Mouse (Mus musculus) C3H10T1/2 (cell line): ENCODE results near the gene Dnajc14. TPM values are rescaled to one million over a fixed set of nuclear protein-coding genes. Genes with fewer than 3 reads are reported as not detected.

ENCODE experiments used
- polyA plus RNA-seq, 2 experiments: library from polyadenylated mRNA; unstranded; fragments of >200 nt; fragmentation: generic; extraction: Trizol; gene quantifications; one replicate each; pipeline ENCODE4 v1.2.1; 2012; ENCODE audit warnings: missing spikeins in 2 of 2

Dnajc14 gene
- polyA plus RNA-seq = 10 to 100 TPM; 10.1 to 48.8 TPM

GRCm38 (mm10) chr10:128803771-128804270 lies at the start of gene Dnajc14:
Gene Dnajc14 (plus strand): TSS chr10:128804062.

GRCm38 (mm10) chr10:128790398-128791124 lies 13.3 kb upstream of the Dnajc14 start, which contains the start of gene Mmp19:
Gene Mmp19 (plus strand): TSS chr10:128790910.

GRCm38 (mm10) chr10:128804271-128805091 lies 619 bp downstream of the Dnajc14 start, which contains the start of gene Tmem198b:
Gene Tmem198b (minus strand): TSS chr10:128804370.

GRCm38 (mm10) chr10:128817033-128817432 lies 13.2 kb downstream of the Dnajc14 start, which contains the start of gene Sarnp:
Gene Sarnp (plus strand): TSS chr10:128817333.

GRCm38 (mm10) chr10:128821358-128822056 lies 17.6 kb downstream of the Dnajc14 start, which contains the start of gene Ormdl2:
Gene Ormdl2 (minus strand): TSS chr10:128821645.

Other genes with a start within 250 kb of the Dnajc14 start
- 100 to 1,000 TPM in 1 of 2 experiments, 10 to 100 TPM in 1; 89.5 to 139 TPM for gene Pa2g4, start 238.1 kb upstream of the Dnajc14 start, polyA plus RNA-seq
- gene Erbb3, start 214.4 kb upstream of the Dnajc14 start, polyA plus RNA-seq = under 1 TPM; 0.20 to 0.24 TPM
- gene Rps26, start 177.3 kb upstream of the Dnajc14 start, polyA plus RNA-seq = 1,000 to 10,000 TPM; 3,269 to 4,877 TPM
- gene Ikzf4, start 158.1 kb upstream of the Dnajc14 start, polyA plus RNA-seq = under 1 TPM in 1 of 2 experiments, not detected in 1; 0.07 TPM
- 10 to 100 TPM in 1 of 2 experiments, 1 to 10 TPM in 1; 6.0 to 11.3 TPM for gene Suox, start 130.0 kb upstream of the Dnajc14 start, polyA plus RNA-seq
- gene Rab5b, start 107.8 kb upstream of the Dnajc14 start, polyA plus RNA-seq = 10 to 100 TPM; 12.3 to 76.2 TPM
- under 1 TPM; 0.05 to 0.66 TPM for gene Pmel, start 99.9 kb upstream of the Dnajc14 start, polyA plus RNA-seq
- 10 to 100 TPM in 1 of 2 experiments, 1 to 10 TPM in 1; 6.3 to 18.0 TPM for gene Cdk2, start 99.0 kb upstream of the Dnajc14 start, polyA plus RNA-seq
- 1 to 10 TPM in 1 of 2 experiments, under 1 TPM in 1; 0.73 to 8.6 TPM for gene Dgka, start 59.2 kb upstream of the Dnajc14 start, polyA plus RNA-seq
- 10 to 100 TPM; 34.2 to 39.0 TPM for gene Pym1, start 56.2 kb upstream of the Dnajc14 start, polyA plus RNA-seq
- 10 to 100 TPM in 1 of 2 experiments, under 1 TPM in 1; 0.77 to 12.4 TPM for gene Mmp19, start 13.2 kb upstream of the Dnajc14 start, polyA plus RNA-seq
- 10 to 100 TPM; 14.8 to 25.5 TPM for gene Tmem198b, start 308 bp downstream of the Dnajc14 start, polyA plus RNA-seq
- 10 to 100 TPM in 1 of 2 experiments, 1 to 10 TPM in 1; 4.9 to 44.4 TPM for gene Sarnp, start 13.3 kb downstream of the Dnajc14 start, polyA plus RNA-seq
- 10 to 100 TPM; 27.5 to 30.0 TPM for gene Ormdl2, start 17.6 kb downstream of the Dnajc14 start, polyA plus RNA-seq
- 10 to 100 TPM in 1 of 2 experiments, 1 to 10 TPM in 1; 4.7 to 18.4 TPM for gene Gdf11, start 87.7 kb downstream of the Dnajc14 start, polyA plus RNA-seq
- gene Cd63, start 96.9 kb downstream of the Dnajc14 start, polyA plus RNA-seq = 1,000 to 10,000 TPM; 1,350 to 2,032 TPM
- gene Rdh5, start 118.8 kb downstream of the Dnajc14 start, polyA plus RNA-seq = 10 to 100 TPM in 1 of 2 experiments, 1 to 10 TPM in 1; 6.5 to 25.9 TPM
- 100 to 1,000 TPM; 303 to 605 TPM for gene Bloc1s1, start 120.0 kb downstream of the Dnajc14 start, polyA plus RNA-seq
- gene Itga7, start 129.8 kb downstream of the Dnajc14 start, polyA plus RNA-seq = 1 to 10 TPM; 1.4 to 1.7 TPM
- gene Mettl7b, start 156.9 kb downstream of the Dnajc14 start, polyA plus RNA-seq = under 1 TPM in 1 of 2 experiments, not detected in 1; 0.59 TPM
- gene Olfr9, start 185.4 kb downstream of the Dnajc14 start, polyA plus RNA-seq = not detected
- gene Olfr763, start 206.7 kb downstream of the Dnajc14 start, polyA plus RNA-seq = not detected
- not detected for gene Olfr764-ps1, start 235.8 kb downstream of the Dnajc14 start, polyA plus RNA-seq
- gene Olfr765, start 245.9 kb downstream of the Dnajc14 start, polyA plus RNA-seq = not detected